Mouse (Mus musculus) megakaryocyte-erythroid progenitor cell, adult 5-6 weeks (primary cell): ENCODE results near the gene Bub1. TPM values are rescaled to one million over a fixed set of nuclear protein-coding genes. Genes with fewer than 3 reads are reported as not detected.
A peak's percentile ranks its signal among the peaks of the same experiment; 100 is the strongest.

Experiments
- ATAC-seq: replicated peaks from 2 replicates; pipeline ENCODE4 v1.8.0; 2016; ENCODE audit warnings: mild to moderate bottlenecking, inconsistent platforms; ENCODE audit not compliant: severe bottlenecking, poor library complexity, low FRiP score, low TSS enrichment
- total RNA-seq, 2 experiments: library from RNA; stranded (forward) in 1 of 2; stranded (reverse) in 1 of 2; fragments of 200-1000, 215-1000 nt in 1 of 2; fragments of >200 nt in 1 of 2; fragmentation: Nextera tagmentation in 1 of 2; gene quantifications; 2 replicates each; pipeline ENCODE4 v1.2.3; 2014 to 2017

Bub1 gene
- total RNA-seq, 2 experiments from 2014 or later: 36.4 to 43.2 TPM

DNA sequence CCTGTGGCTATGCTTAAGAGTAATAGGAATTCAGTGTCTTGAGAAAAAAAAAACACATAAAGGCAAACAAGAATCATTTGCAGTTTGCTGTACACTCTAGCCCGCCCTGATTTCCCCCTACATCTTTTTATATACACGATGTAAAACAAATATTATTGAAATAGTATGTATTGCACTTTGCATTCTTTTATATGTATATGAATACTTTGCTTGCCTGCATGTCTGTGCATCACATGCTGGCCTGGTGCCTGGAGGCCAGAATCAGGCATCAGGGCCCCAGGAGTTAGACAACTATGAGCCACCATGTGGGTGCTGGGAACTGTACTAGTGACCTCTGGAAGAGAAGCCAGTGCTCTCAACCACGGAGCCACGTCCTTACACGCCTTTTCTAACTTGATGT lies 44.4 kb downstream of the Bub1 start:
- ATAC-seq: no peak

DNA sequence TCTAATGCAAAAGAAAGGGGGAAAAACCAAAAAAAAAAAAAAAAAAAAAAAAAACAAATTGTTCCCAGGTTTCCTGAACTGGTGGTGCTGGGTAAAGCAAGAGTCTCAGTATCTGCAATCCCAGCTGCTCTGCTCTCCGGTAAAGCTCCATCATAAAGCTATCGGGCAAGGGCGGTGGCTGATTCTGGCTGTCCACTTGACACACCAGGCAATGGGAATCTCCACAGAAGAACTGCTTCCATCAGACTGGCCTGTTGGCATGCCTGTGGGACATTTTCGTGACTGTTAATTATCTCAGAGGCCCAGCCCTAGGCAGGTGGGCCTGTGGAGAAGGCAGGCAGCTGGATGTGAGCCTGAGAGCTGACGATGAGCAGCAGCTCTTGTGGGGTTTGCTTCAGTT lies 53.2 kb downstream of the Bub1 start:
- ATAC-seq: no peak

DNA sequence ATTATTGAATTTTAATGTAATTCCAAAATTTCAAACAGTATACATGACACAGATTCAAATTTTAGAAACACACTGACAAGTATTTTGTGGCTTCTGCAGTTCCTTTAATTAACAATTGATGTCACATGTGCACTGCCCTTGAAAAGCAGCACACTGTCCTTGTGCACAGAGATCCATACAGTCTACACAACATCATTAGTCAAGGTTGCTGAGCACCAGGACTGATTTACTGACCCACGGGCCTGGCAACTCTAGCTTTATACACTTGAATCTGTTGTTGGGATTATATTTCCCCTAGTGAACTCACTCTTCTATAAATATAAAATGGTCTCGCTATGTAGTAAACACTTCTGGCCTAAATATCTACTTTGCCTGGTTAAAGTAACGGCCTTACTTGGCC lies 56.7 kb downstream of the Bub1 start:
- ATAC-seq: no peak

DNA sequence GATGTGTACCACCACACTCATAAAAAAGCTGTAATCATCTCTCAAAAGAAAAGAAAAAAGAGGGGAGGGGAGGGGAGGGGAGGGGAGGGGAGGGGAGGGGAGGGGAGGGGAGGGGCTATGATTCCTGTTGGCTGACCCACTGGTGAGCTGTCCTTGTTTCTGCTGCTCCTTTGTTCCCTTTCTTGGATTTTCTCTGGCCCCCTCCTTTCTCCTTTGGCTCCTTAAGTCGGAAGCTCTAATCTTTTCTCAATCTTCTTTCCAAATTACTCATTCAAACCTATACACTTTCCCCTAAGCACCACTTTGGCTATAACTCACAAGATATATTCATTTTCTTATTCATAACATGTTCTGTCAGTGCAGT lies 57.1 kb downstream of the Bub1 start:
- no peak for ATAC-seq

DNA sequence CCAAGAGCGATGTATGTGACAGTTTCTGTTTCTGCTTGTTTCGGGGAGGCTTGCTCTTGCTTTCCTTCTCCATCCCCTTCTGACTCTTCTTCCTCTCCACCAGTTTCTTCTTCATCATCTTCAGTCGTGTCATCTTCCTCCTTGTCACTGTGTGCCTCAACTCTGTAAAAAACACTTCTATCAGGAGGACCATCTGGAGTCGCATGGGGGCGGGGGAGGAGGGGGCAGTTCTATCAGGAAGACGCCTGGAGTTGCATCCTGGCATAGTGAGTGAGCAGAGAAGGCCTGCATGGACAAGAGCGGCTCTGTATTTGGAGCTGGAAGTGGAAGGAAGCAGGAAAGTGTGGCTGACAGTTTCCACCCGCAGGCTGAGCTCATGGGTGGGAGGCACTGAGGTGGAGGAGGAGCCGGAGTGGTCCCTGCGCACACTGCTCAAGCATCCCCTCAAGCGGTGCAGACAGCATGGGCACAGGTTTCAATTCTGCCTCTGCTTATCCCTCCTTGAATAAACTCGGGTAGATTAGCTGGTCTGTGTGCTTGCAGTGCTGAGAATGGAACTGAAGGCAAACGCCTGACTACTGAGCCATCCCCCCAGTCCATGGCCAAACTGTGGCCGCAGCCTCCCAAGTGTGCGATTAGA lies 57.6 kb downstream of the Bub1 start:
- ATAC-seq: no peak

DNA sequence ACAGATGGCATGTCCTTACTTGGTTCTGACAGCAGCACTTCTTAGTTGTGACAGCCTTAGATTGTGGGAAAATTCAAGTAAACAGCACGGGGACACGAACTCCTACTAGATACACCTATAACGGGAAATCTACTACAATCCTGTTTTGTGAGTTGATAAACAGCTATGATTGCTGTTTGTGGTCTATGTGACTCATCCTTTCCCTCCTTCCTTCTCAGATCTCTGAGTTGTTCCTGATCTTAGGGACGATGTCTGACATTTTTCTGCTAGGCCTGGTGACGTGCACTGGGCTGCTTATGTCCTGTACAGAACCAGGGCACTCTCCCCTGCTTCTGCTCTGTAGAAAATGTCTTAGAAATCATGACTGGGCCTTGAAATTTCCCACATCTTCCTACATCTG lies 70.1 kb downstream of the Bub1 start:
- ATAC-seq: no peak

DNA sequence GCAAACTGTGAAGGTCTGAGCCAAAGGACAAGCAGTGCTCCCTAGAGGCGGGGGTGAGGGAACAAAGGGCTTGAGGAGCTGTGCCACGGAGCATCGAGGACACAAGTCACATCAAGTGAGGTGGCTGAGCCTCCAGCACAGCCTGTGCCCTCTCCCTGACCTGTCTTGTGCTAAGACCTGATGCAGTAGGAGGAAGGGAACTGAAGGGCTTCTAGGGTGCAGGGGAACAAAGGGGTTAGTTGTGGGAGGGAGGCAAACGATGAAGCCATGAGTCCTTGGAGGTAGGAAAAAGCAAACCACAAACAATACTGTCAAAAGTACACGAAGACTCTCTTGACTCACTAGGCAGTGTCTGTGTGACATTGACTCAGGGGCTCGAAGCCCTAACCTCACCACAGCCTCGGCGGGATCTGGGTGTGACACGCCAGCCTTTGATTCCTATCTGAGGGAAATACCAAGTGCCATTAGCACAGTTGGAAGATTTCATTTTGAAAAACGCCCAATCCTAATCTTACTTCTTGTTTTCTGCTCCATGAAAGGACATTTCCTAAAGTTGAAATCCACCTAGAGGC lies 71.2 kb downstream of the Bub1 start:
- 0 out of 2 replicates have a peak, but pooled peaks have one; percentile 31 for ATAC-seq

DNA sequence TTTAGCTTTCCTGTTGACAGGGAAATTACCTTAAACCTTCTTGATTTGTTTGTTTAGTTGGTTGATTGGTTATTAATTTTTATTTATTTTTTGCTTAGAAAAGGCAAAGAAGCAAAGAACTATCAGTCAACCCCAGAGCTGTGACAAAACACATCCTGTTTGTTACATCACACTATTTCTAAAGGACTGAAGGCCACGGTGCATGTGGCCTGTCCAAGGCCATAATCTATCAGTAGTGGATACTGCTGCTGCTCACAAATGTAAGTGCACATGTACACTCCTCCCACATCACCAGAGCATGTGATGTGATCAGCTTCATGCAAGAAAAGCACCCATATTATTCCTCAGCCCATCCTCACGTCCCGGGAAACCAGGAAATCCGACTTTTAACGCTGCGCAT lies 71.7 kb downstream of the Bub1 start:
- no peak for ATAC-seq

DNA sequence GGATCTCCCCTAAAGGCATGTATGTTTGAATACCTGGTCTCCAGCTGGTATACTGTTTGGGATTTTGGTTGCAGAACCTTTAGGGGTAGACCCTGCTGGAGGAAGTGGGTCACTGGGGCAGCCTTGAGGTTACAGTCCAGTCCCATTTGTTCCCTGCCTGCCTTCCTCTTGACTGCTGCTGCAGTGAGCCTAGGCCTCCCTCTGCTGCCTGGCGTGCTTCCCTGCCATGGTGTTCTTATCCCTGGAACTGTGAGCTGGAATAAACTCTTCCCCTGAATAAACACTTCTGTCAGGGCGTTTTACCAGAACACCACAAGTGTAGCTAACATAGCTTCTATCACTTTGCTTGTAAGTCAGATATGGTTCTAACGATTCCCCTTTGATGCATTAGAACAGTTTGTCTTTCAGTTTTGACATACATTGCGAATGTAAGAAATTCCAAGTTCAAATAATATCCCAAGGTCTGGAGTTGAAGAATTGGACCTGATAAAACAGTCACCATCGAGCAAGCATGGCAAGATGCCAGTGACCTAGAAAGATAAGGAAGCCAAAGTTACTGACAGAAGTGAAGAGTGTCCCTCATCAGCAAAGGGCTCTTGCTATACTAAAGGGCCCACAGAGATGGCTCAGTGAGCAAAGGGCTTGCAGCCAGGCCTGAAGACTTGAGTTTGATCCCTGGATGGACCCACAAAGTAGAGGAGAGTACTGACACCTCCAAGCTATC lies 72.3 kb downstream of the Bub1 start:
- ATAC-seq: no peak

DNA sequence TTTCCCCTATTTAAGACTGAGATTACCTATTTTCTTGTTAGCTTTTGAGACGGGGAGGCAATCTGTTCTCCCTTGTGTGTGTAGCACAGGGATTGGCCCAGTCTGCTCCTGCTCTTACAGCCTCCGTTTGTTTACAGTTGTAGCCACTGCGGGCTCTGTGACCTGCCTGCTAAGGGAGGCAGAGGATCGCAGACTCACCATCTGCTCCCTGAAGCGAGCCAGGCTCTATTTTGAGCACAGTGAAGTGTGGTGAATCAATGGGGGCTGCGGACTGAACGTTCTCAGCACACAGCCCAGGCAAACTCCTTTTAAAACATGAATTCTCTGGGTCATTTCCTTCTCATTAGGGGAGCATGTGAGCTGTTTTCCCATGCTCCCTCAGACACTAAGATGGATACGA lies 74.5 kb downstream of the Bub1 start:
- ATAC-seq: no peak

DNA sequence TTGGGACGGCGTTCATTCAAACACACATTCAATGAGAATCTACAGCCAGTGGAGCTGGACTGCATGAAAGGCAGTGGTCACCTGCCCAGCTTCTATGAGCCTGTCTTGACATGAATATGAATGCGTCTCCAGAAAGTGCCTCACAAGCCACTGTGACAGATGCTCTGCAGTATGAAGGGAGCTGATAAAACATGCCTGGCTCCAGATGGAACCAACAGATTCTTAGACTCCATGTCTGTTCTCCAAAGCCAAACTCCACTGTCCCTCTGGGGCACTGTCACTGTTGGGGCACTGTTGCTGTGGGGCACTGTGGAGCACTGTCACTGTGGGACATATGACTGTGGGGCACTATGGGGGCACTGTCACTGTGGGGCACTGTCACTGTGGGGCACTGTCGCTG lies 77.6 kb downstream of the Bub1 start:
- no peak for ATAC-seq

DNA sequence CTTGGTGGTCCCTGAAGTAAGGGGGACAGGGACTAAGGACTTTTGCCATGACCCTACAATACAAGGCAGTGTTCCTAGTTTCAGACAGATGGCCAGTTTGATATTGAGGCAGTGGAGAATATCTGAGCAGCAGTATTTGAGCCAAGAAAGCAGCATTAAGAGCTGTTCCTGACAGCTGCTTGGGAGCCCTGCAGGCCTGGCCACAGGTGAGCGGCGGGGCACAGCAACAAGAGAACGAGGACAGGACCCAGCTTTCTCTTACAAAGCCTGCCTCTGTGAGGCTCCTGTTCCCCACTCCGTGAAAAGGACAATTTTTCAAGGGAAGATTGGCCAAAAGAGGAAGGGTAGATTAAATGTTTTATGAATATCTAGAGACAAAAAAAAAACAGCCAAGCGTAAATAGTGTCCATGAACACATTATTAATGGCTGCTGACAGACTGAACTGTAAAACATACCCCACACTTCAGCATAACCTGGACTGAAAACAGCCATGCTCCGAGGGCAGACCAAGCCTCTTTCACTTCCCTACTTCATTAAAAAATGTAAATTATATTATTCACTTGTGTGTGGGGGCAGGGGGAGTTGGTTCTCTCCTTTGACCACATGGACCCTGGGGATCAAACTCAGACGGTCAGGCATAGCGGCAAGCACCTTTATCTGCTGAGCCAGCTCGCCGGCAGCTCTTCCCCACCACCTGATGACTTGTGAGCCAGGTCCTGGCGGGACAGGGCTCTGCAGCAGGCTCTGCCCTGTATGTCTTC lies 79.6 kb downstream of the Bub1 start:
- ATAC-seq: no peak

Other genes with a start within 250 kb of the Bub1 start
- gene Zfp661, start 244.8 kb downstream of the Bub1 start, total RNA-seq (2014; fragmentation: Nextera tagmentation): 4.5 and 6.5 TPM in 2 replicates
- gene Zfp661, start 244.8 kb downstream of the Bub1 start, total RNA-seq (2017): 4.5 and 6.2 TPM in 2 replicates
- 74.2 and 98.4 TPM in 2 replicates for gene Mrps5, start 244.6 kb downstream of the Bub1 start, total RNA-seq (2014; fragmentation: Nextera tagmentation)
- gene Mrps5, start 244.6 kb downstream of the Bub1 start, total RNA-seq (2017): 164 and 215 TPM in 2 replicates
- not detected in 2 replicates for gene Mal, start 175.2 kb downstream of the Bub1 start, total RNA-seq (2014; fragmentation: Nextera tagmentation)
- not detected in 2 replicates for gene Mal, start 175.2 kb downstream of the Bub1 start, total RNA-seq (2017)
- gene Mall, start 101.9 kb downstream of the Bub1 start, total RNA-seq (2014; fragmentation: Nextera tagmentation): not detected in 2 replicates
- not detected in 2 replicates for gene Mall, start 101.9 kb downstream of the Bub1 start, total RNA-seq (2017)
- 19.2 and 19.3 TPM in 2 replicates for gene Nphp1, start 43.0 kb downstream of the Bub1 start, total RNA-seq (2014; fragmentation: Nextera tagmentation)
- gene Nphp1, start 43.0 kb downstream of the Bub1 start, total RNA-seq (2017): 24.4 and 26.4 TPM in 2 replicates
- 30.9 and 33.7 TPM in 2 replicates for gene Mtln, start 39.4 kb downstream of the Bub1 start, total RNA-seq (2014; fragmentation: Nextera tagmentation)
- 50.0 and 59.6 TPM in 2 replicates for gene Mtln, start 39.4 kb downstream of the Bub1 start, total RNA-seq (2017)
- gene Acoxl, start 7.0 kb upstream of the Bub1 start, total RNA-seq (2014; fragmentation: Nextera tagmentation): 0.87 TPM in 1 of 2 replicates, not detected in the other
- gene Acoxl, start 7.0 kb upstream of the Bub1 start, total RNA-seq (2017): 0.75 TPM in 1 of 2 replicates, not detected in the other